Mouse (Mus musculus) C2C12 (cell line): ENCODE measurements around the gene Pld4. TPM values are rescaled to one million over a fixed set of nuclear protein-coding genes. Genes with fewer than 3 reads are reported as not detected.

Experiments used
- H3K27me3 ChIP-seq: one replicate; pipeline ENCODE4 v1.6.1; 2011; ENCODE audit not compliant: control insufficient read depth, insufficient read depth, insufficient read length
- H3K36me3 ChIP-seq: one replicate; pipeline ENCODE4 v1.6.1; 2011; ENCODE audit not compliant: control insufficient read depth, insufficient read depth
- H3K4me3 ChIP-seq: one replicate; pipeline ENCODE4 v1.5.1; 2011; ENCODE audit warnings: mild to moderate bottlenecking, control low read depth; ENCODE audit not compliant: poor library complexity, insufficient read depth, severe bottlenecking
- H3K79me2 ChIP-seq: one replicate; pipeline ENCODE4 v1.6.1; 2011; ENCODE audit not compliant: control insufficient read depth, insufficient read depth
- H3K79me3 ChIP-seq: one replicate; pipeline ENCODE4 v1.6.1; 2011; ENCODE audit warnings: low read depth, control low read depth
- H3ac ChIP-seq: one replicate; pipeline ENCODE3; 2011; ENCODE audit warnings: low read depth; ENCODE audit not compliant: control insufficient read depth, insufficient read length
- CEBPB ChIP-seq: IDR thresholded peaks from one replicate; pipeline ENCODE4 v1.6.1; 2011; ENCODE audit warnings: low read depth, mild to moderate bottlenecking, control low read depth, moderate library complexity
- CTCF ChIP-seq: IDR thresholded peaks from one replicate; pipeline ENCODE4 v1.5.1; 2011; ENCODE audit not compliant: control insufficient read depth, insufficient read depth, insufficient read length
- FOSL1 ChIP-seq: IDR thresholded peaks from one replicate; pipeline ENCODE4 v1.8.0; 2011; ENCODE audit warnings: mild to moderate bottlenecking, low read length; ENCODE audit not compliant: poor library complexity, insufficient read depth, severe bottlenecking
- MAX ChIP-seq: IDR thresholded peaks from one replicate; pipeline ENCODE4 v1.6.1; 2011; ENCODE audit warnings: mild to moderate bottlenecking, control low read depth
- MYOD1 ChIP-seq: IDR thresholded peaks from one replicate; pipeline ENCODE4 v1.6.1; 2011; ENCODE audit warnings: low read depth; ENCODE audit not compliant: control insufficient read depth, insufficient read length
- MYOG ChIP-seq: IDR thresholded peaks from one replicate; pipeline ENCODE4 v1.6.1; 2011; ENCODE audit not compliant: control insufficient read depth, insufficient read length; ENCODE audit errors: extremely low read depth
- USF1 ChIP-seq: IDR thresholded peaks from one replicate; pipeline ENCODE4 v1.6.1; 2011; ENCODE audit warnings: low read depth, mild to moderate bottlenecking, control low read depth, moderate library complexity
- polyA plus RNA-seq: library from polyadenylated mRNA; unstranded; fragments of >200 nt; fragmentation: generic; extraction: Trizol; gene quantifications from one replicate; pipeline ENCODE4 v1.2.1, GENCODE M21; 2012; ENCODE audit warnings: missing spikeins

The Pld4 gene
- polyA plus RNA-seq, 1 experiment, result not detected

GRCm38 (mm10) chr12:112721424-112722239 is 38.8 kb upstream of the Pld4 start:
- Histone ChIP-seq H3ac (peak overlapping the region; percentile 96), H3K36me3 (peaks cover 13% of the 10 kb centered on the region), H3K79me2 (peaks cover 36% of the 10 kb centered on the region), H3K4me3 (peak overlapping the region; percentile 55), H3K79me3 (peaks cover 5% of the 10 kb centered on the region), H3K27me3 (no peaks in the 10 kb centered on the region)
- TF ChIP-seq FOSL1 (no peak), CTCF (no peak), MYOD1 (no peak), MYOG (no peak), MAX (no peak), CEBPB (no peak), USF1 (no peak)

GRCm38 (mm10) chr12:112722240-112723027 is 38.0 kb upstream of the Pld4 start:
- Histone ChIP-seq H3K79me3 (peaks cover 8% of the 10 kb centered on the region), H3K4me3 (peak overlapping the region; percentile 55), H3ac (peak overlapping the region; percentile 96), H3K27me3 (no peaks in the 10 kb centered on the region), H3K79me2 (peaks cover 44% of the 10 kb centered on the region), H3K36me3 (peaks cover 13% of the 10 kb centered on the region)
- TF ChIP-seq CEBPB (no peak), FOSL1 (no peak), MYOD1 (no peak), MYOG (no peak), MAX (no peak), USF1 (no peak), CTCF (no peak)

GRCm38 (mm10) chr12:112723028-112723330 is 37.5 kb upstream of the Pld4 start:
- H3K27me3 ChIP-seq, result no peaks in the 10 kb centered on the region
- TF ChIP-seq USF1 (no peak), FOSL1 (no peak), CTCF (no peak), CEBPB (no peak), MYOD1 (no peak), MYOG (no peak), MAX (no peak)
- H3K4me3 ChIP-seq, result peak overlapping the region; percentile 55
- peaks cover 48% of the 10 kb centered on the region for H3K79me2 ChIP-seq
- peaks cover 13% of the 10 kb centered on the region for H3K36me3 ChIP-seq
- peaks cover 8% of the 10 kb centered on the region for H3K79me3 ChIP-seq
- H3ac ChIP-seq, result peak overlapping the region; percentile 96

GRCm38 (mm10) chr12:112723445-112723844 is 37.0 kb upstream of the Pld4 start:
- TF ChIP-seq MAX (no peak), USF1 (no peak), FOSL1 (no peak)
- no peaks in the 10 kb centered on the region for H3K27me3 ChIP-seq
- H3K79me3 ChIP-seq, result peaks cover 8% of the 10 kb centered on the region
- H3K4me3 ChIP-seq, result peak overlapping the region; percentile 55
- peaks cover 13% of the 10 kb centered on the region for H3K36me3 ChIP-seq
- peak overlapping the region; percentile 18 for H3ac ChIP-seq
- H3K79me2 ChIP-seq, result peaks cover 48% of the 10 kb centered on the region

GRCm38 (mm10) chr12:112724077-112724805 is 36.2 kb upstream of the Pld4 start:
- H3K4me3 ChIP-seq, result no peak overlapping the region
- H3K79me2 ChIP-seq, result peaks cover 55% of the 10 kb centered on the region
- H3ac ChIP-seq, result no peak overlapping the region
- TF ChIP-seq MYOG, result no peak
- peak; percentile 24 for TF ChIP-seq CTCF
- no peak for TF ChIP-seq MAX
- TF ChIP-seq CEBPB, result no peak
- TF ChIP-seq MYOD1, result no peak
- TF ChIP-seq USF1, result no peak
- peak; percentile 16 for TF ChIP-seq FOSL1
- peaks cover 11% of the 10 kb centered on the region for H3K79me3 ChIP-seq
- peaks cover 17% of the 10 kb centered on the region for H3K36me3 ChIP-seq
- H3K27me3 ChIP-seq, result no peaks in the 10 kb centered on the region
